Mouse (Mus musculus): ENCODE results near the gene Gabpb2.

GRCm38 (mm10) chr3:95264724-95265123, 47.0 kb upstream of the Gabpb2 start:
- TF ChIP-seq CTCF (IDR thresholded peaks at IDR 0.05; ENCODE audit: borderline replicate concordance, extremely low read depth, insufficient read depth, insufficient read length) (no peak), POLR2A (IDR thresholded peaks at IDR 0.05; ENCODE audit: borderline replicate concordance, extremely low read depth, insufficient read depth, insufficient read length, poor library complexity, severe bottlenecking) (no peak)

Data from brain, embryonic 14.5 days (tissue).